Mouse (Mus musculus) 416B (cell line): Measurements from ENCODE around the gene Rrnad1.

Experiments used
- DNase-seq: peaks from one replicate; pipeline ENCODE4 v3.0.0; 2011; ENCODE audit warnings: low read depth

The Rrnad1 gene

GRCm38 (mm10) chr3:87930078-87930795, at the start of gene Rrnad1, which contains the start of gene Isg20l2:
Rrnad1 (minus strand) TSS chr3:87930717.
Isg20l2 (plus strand) TSS chr3:87930314.
- DNase-seq: peak; percentile 98

- no peak for DNase-seq
Measured at GRCm38 (mm10) chr3:87980085-87980484, 49.6 kb upstream of the Rrnad1 start.

GRCm38 (mm10) chr3:87979493-87979892, 49.0 kb upstream of the Rrnad1 start:
- no peak for DNase-seq

GRCm38 (mm10) chr3:87974381-87974987, 44.0 kb upstream of the Rrnad1 start:
- no peak for DNase-seq

- DNase-seq: no peak
Measured at GRCm38 (mm10) chr3:87973593-87974380, 43.3 kb upstream of the Rrnad1 start.

- no peak for DNase-seq
Measured at GRCm38 (mm10) chr3:87972776-87973175, 42.3 kb upstream of the Rrnad1 start.

GRCm38 (mm10) chr3:87972203-87972664, 41.7 kb upstream of the Rrnad1 start:
- DNase-seq: no peak

- no peak for DNase-seq
Measured at GRCm38 (mm10) chr3:87971489-87972202, 41.1 kb upstream of the Rrnad1 start.

- no peak for DNase-seq
Measured at GRCm38 (mm10) chr3:87970939-87971488, 40.5 kb upstream of the Rrnad1 start, which contains the start of gene Nes. Nes (plus strand) TSS chr3:87971078.

- DNase-seq: peak; percentile 70
Measured at GRCm38 (mm10) chr3:87970184-87970938, 39.8 kb upstream of the Rrnad1 start.

GRCm38 (mm10) chr3:87960586-87961191, 30.2 kb upstream of the Rrnad1 start:
- DNase-seq: peak; percentile 95

- no peak for DNase-seq
Measured at GRCm38 (mm10) chr3:87960191-87960585, 29.7 kb upstream of the Rrnad1 start.

- no peak for DNase-seq
Measured at GRCm38 (mm10) chr3:87959371-87959770, 28.9 kb upstream of the Rrnad1 start.

GRCm38 (mm10) chr3:87958967-87959366, 28.4 kb upstream of the Rrnad1 start:
- no peak for DNase-seq

GRCm38 (mm10) chr3:87958476-87958875, 28.0 kb upstream of the Rrnad1 start:
- DNase-seq: no peak

GRCm38 (mm10) chr3:87958056-87958455, 27.5 kb upstream of the Rrnad1 start:
- no peak for DNase-seq

GRCm38 (mm10) chr3:87952440-87952839, 21.9 kb upstream of the Rrnad1 start:
- DNase-seq: no peak

- DNase-seq: no peak
Measured at GRCm38 (mm10) chr3:87951946-87952345, 21.4 kb upstream of the Rrnad1 start.

GRCm38 (mm10) chr3:87949955-87950515, 19.5 kb upstream of the Rrnad1 start:
- no peak for DNase-seq
